Mouse (Mus musculus): ENCODE results near the gene Ppm1b.

Ppm1b gene

DNA sequence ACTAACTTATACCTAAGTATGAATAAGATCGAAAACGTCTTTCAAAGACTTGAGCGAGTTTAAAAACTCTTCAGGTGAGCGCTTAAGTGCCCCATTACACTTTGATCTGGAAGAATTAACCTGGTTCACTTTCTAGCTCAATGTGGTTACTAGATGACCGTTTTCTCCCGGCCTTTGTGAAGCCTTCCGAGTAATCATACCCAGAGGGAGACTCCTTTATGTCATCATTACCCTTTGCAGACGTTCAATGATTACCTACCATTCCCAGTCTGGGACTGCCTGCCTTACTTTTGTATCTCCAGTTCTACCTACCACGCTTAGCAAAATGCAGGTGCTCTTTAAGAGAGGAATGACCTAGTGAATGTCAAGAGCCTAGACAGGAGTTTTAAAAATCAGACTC lies at the start of gene Ppm1b:
TSS of gene Ppm1b (plus strand) at position 301 of the 400 bp plus-strand sequence.
- no peak for DNase-seq

GRCm38 (mm10) chr17:84921666-84922376 lies 34.7 kb upstream of the Ppm1b start:
- DNase-seq, result no peak

- no peak for DNase-seq
Observed at GRCm38 (mm10) chr17:84924779-84925178, 31.8 kb upstream of the Ppm1b start.

GRCm38 (mm10) chr17:84926233-84926632 lies 30.3 kb upstream of the Ppm1b start:
- DNase-seq, result no peak

DNA sequence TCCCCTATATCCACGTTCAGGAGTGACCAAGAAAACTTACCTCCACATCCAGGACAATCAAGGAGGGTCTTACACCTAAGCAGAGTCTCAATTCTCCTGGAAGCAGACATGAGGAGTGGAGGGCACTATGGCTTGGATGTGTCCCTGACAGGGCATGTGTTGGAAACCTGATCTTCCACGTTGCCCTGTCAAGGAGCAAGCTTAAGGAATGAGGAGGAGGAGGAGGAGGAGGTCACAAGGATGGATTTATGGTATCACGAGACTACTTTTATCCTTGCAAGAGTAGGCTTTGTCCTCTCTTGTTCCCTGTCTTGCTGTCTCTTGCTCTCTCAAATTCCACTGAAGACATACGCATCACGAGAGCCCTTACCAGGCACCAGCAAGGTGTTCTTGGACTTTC lies 29.0 kb upstream of the Ppm1b start:
- no peak for DNase-seq

GRCm38 (mm10) chr17:84932943-84933342 lies 23.6 kb upstream of the Ppm1b start:
- DNase-seq, result no peak

DNA sequence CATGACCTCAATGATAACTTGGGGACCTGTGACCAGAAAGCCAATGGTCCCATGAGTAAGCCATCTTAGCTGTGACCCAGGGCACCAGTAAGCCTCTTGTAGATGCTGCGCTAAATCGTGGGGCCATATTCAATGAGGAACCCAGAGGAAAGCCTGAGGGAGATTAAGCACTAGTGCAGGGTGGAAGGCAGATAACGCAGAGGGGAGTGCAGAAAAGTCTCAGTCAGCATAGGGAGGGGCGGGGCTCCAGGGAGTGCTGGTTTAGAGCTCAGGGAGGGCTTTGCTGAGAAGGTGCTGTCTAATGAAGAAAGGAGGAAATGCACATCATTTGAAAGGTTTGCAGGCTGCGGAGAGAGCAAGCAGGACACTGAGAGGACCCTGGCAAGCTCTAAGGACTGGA lies 22.6 kb upstream of the Ppm1b start:
- DNase-seq, result no peak

- DNase-seq, result peak; percentile 21
Observed at GRCm38 (mm10) chr17:84935620-84936019, 20.9 kb upstream of the Ppm1b start.

GRCm38 (mm10) chr17:84936301-84936700 lies 20.2 kb upstream of the Ppm1b start:
- peak; percentile 17 for DNase-seq

GRCm38 (mm10) chr17:84936809-84937208 lies 19.7 kb upstream of the Ppm1b start:
- no peak for DNase-seq

GRCm38 (mm10) chr17:84937220-84937619 lies 19.3 kb upstream of the Ppm1b start:
- no peak for DNase-seq

GRCm38 (mm10) chr17:84938215-84938614 lies 18.3 kb upstream of the Ppm1b start:
- no peak for DNase-seq

DNA sequence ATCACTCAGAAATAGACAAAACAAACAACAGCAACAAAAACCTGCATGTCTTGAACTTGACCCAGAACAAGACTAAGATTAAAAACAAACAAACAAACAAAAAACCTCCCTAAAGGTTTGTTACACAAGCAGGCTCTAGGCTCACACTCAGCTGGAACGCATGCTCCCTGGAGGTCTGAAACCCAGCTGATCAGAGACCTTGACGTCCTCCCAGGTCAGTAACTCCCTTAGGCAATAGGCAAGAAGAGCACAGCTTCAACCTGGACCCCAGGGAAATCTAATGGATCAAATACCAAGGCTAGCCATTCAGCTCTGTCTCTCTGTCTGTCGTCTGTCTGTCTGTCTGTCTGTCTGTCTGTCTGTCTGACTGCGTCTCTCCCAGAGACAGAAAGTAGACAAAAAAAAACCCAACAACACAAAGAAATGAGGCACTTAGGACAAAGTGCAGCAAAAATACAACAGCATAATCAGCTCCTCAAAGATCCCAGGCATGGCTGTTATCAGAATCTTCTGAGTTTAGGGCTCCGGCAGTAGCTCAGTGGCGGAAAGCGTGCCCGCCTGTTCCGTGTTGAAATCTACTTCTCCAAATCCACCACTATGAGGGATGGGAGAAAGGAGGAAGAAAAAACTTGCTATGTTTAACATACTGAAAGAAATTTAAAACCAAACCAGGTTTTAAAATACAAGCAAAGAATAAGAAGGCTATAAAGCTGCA lies 16.4 kb upstream of the Ppm1b start:
- DNase-seq, result no peak

DNA sequence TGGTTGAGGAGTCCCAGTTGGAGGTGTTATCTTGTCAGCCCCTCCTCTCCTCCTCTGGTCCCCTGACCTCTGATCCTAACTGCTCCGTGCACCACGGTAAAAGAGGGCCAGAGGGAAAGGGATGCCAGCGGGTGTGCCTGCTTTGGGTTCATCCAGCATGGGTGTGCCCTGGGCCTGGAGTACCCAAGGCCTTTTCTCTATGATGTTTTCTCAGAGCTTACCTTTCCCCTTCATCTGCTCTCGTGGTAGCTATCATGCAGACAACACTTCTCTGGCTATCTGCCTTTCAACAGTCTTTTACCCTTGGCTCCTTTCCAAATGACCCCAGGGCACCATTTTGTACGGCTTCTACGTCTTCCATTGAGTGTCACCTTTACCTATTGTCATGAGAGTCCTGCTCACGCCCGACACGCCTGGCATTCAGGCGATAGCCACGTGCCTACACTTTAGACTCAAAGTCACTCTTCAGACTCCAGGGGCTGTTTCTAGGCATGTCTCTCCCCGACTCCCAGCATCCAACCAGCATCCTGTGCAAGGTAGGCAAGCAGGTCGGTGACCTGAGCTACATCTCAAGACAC lies 15.2 kb upstream of the Ppm1b start:
- no peak for DNase-seq

DNA sequence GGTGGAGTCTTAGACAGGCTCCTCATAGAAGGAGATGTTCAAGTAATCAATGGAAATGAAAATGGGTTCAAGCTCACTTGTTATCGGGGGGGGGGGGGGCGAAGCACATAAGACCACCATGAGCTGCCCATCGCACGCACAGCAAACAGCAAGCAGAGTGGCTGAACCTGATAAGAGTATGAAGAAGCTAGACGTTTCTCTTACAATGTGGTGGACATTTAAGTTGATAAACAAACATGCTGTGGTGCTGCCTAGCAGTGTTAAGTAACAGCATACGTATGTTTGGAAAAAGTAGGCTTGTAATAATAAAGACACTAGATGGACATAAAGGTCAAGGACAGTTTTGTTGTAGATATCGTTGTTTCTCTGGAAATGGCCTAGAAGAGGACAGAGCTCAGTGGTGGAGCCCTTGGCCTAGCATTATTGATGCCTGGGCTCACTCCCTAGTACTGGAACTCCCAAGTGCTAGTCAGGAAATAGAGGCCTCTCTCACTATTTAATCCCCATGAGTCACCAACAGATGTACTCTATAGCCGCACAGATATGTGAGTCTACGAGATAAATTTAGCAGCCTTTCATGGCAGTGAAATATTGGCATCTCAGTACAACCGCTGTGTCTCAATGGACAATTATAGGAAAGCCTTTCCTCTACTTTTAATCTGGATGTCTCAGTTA lies 14.0 kb upstream of the Ppm1b start:
- no peak for DNase-seq

GRCm38 (mm10) chr17:84943033-84943393 lies 13.5 kb upstream of the Ppm1b start:
- no peak for DNase-seq

GRCm38 (mm10) chr17:84944348-84944747 lies 12.2 kb upstream of the Ppm1b start:
- DNase-seq, result no peak

- no peak for DNase-seq
Observed at GRCm38 (mm10) chr17:84952521-84952920, 4.0 kb upstream of the Ppm1b start.

- DNase-seq, result no peak
Observed at GRCm38 (mm10) chr17:84953776-84954175, 2.8 kb upstream of the Ppm1b start.

DNA sequence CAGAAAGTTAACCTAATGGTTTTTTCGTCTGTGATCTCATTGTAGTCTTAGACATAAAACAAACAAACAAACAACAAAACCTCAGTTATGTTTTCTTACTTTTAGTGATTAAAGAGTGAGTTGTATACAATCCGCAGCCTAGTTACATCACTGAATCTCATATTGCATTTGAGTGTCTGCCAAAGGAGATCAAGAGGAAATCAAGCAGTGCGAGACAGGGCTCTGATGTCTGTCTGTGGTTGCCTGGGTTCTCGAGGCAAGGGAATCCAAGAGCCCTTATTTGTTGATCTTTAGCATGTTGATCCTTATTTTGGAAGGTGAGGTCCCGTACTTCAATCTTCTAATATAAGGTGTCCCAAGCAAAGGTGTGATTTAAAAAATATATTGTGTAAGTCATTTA lies 1.7 kb upstream of the Ppm1b start:
- DNase-seq, result no peak

GRCm38 (mm10) chr17:84956931-84957486 lies 468 bp downstream of the Ppm1b start:
- peak; percentile 92 for DNase-seq

DNA sequence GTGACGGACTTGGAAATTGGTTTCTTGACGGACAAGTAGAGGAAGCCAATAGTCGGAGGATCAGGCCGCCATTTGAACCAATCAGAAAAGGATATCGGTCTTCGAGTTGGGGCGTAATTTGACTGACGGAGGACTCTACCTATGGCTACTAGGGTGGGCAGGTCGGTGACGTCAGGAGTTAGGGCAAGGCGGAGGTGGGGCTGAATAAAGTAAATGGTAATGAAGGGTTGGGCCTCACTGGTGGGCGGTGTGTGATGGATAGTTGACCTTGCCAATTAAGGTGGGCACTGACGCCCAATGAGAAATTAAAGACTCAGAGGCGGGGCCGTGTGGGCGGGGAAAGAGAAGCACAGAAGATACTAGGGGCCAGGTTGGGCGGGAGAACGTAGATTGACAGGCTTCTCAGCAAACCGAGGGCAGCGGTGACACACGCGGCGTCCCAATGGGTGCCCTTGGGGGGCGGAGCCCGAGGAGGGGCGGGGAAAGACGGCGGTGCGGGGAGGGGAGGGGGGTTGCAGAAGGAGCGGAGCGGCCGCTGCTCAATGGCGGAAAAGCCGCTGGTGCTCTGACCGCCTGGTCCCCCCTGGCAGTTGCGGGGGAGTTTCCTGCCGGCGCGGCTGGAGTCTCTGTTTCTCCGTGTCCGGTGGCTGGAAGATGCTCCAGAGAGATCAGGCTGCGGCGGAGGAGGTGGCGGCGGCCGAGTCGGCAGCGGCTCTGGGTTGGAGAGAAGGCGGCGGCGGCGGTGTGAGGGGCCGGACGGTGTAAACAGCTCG lies 1.1 kb downstream of the Ppm1b start:
- DNase-seq, result peak; percentile 100
